Mouse (Mus musculus) forebrain, embryonic 11.5 days (tissue): Measurements from ENCODE around the gene Rasgef1c. TPM values are rescaled to one million over a fixed set of nuclear protein-coding genes. Genes with fewer than 3 reads are reported as not detected.

Source experiments
- ATAC-seq: fragments of 200-750 bp; cut with Nextera tagmentation; replicated peaks from 2 replicates; pipeline ENCODE4 v1.8.0; 2017; ENCODE audit warnings: moderate TSS enrichment; ENCODE audit not compliant: low FRiP score
- DNase-seq: peaks from one replicate; pipeline ENCODE4 v3.0.0-alpha.2; 2017; ENCODE audit warnings: low spot score
- H3K27ac ChIP-seq: fragments of 300-500 bp; sonication (generic); 2 replicates; pipeline ENCODE4 v1.5.1; 2014; ENCODE audit warnings: low read depth, low read length
- H3K27me3 ChIP-seq: fragments of 300-500 bp; sonication (generic); 2 replicates; pipeline ENCODE4 v1.6.1; 2014; ENCODE audit warnings: mild to moderate bottlenecking, low read length, mixed read lengths; ENCODE audit not compliant: control insufficient read depth, insufficient read depth
- H3K36me3 ChIP-seq: fragments of 300-500 bp; sonication (generic); 2 replicates; pipeline ENCODE4 v1.6.1; 2014; ENCODE audit warnings: mild to moderate bottlenecking, low read length, moderate library complexity, mixed read lengths; ENCODE audit not compliant: control insufficient read depth, insufficient read depth
- H3K4me1 ChIP-seq: fragments of 300-500 bp; sonication (generic); replicated peaks from 2 replicates; pipeline ENCODE4 v1.6.1; 2014; ENCODE audit warnings: low read length, mixed read lengths; ENCODE audit not compliant: control insufficient read depth, insufficient read depth
- H3K4me2 ChIP-seq: fragments of 300-500 bp; sonication (generic); 2 replicates; pipeline ENCODE4 v1.6.1; 2014; ENCODE audit warnings: low read depth, mild to moderate bottlenecking, low read length, moderate library complexity, mixed read lengths; ENCODE audit not compliant: severe bottlenecking
- H3K4me3 ChIP-seq: fragments of 300-500 bp; sonication (generic); 2 replicates; pipeline ENCODE4 v1.5.1; 2014; ENCODE audit warnings: low read depth, low read length
- H3K9ac ChIP-seq: fragments of 300-500 bp; sonication (generic); 2 replicates; pipeline ENCODE4 v1.6.1; 2014; ENCODE audit warnings: low read length
- H3K9me3 ChIP-seq: fragments of 300-500 bp; sonication (generic); 2 replicates; pipeline ENCODE4 v1.6.1; 2016; ENCODE audit warnings: low read length, mixed read lengths; ENCODE audit not compliant: control insufficient read depth
- WGBS: fragments of 180-500 bp; shearing (Covaris S2); extraction: QIAGEN DNeasy Blood & Tissue Kit; methylation state at CpG from one replicate; pipeline ENCODE4 v1.1.7; 2014; 5-methylcytosine and 5-hydroxymethylcytosine counted together
- polyA plus RNA-seq: library from polyadenylated mRNA; unstranded; fragments of >200 nt; fragmentation: Nextera tagmentation; extraction: Ambion mirVana; gene quantifications from 2 replicates; pipeline ENCODE4 v1.2.1, GENCODE M21; 2014

The Rasgef1c gene
- polyA plus RNA-seq, 1 experiment from 2014 or later, result 1.2 TPM

DNA sequence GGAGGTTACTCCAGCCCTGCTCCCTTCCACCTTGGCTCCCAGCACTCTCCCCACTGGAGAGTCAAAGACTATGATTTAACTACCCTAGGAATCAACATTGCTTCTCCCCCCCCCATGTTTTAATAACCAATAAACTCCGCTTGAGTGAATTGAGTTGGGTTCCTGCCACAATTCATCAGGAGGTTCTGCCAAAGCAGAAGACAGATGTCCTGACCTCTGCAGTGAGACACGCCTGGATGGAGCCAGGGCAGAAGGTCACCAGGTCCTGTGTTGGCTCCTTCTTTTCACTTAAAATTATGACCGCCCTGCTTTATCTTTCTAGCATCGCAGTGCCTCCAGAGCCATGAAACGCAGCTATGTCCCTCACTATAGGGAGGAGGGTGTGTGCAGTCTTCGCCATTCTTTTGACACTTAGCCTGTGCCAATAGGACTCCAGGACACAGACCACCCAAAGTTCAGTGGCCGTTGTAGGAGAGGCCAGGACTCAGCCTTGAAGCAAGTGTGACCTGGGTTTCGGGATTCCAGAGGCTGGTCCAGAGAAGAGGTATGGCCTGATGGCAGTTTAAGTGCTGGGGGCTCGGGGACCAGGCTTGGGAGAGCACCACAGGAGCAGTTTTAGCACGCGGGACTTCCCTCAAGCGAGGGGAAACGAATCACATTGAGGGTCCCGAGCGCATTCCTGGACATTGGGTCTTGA is 525 bp upstream of the Rasgef1c start:
- Histone ChIP-seq H3K4me2 (peak overlapping the region; percentile 97), H3K4me3 (peak overlapping the region; percentile 71), H3K4me1 (peaks cover 3% of the 10 kb centered on the region; the same call in 1 of the 2 replicates), H3K9me3 (no peaks in the 10 kb centered on the region; the same call in 1 of the 2 replicates), H3K9ac (no peak overlapping the region), H3K27me3 (peaks cover 15% of the 10 kb centered on the region), H3K36me3 (no peaks in the 10 kb centered on the region), H3K27ac (no peak overlapping the region)
- ATAC-seq (0 out of 2 replicates have a peak, but pooled peaks have one; percentile 13), DNase-seq (peak; percentile 59)
- 32% methylated on average over 15 of the region's 15 CpGs for WGBS

DNA sequence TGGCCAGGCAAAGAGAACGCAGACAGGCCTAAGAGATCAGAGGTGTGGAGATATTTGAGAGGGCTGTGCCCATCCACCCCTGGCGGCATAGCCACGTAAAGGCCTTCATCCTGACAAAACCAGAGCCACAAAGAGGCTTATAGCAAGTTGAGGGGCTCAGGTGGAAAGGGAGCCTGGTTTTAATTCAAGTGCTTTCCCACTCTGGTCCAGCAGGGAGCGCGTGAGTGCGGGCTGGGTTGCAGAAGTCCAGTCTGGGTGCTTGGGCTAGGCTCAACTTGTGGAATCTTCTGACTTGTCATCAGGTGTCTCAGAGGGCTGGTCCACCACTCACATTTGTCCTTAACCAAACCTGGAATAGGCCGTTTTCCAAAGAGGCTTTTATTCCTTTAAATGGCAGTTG is 1.7 kb downstream of the Rasgef1c start:
- DNase-seq, result peak; percentile 76
- WGBS, result 16% methylated on average over 7 of the region's 7 CpGs
- peaks cover 15% of the 10 kb centered on the region for H3K27me3 ChIP-seq

DNA sequence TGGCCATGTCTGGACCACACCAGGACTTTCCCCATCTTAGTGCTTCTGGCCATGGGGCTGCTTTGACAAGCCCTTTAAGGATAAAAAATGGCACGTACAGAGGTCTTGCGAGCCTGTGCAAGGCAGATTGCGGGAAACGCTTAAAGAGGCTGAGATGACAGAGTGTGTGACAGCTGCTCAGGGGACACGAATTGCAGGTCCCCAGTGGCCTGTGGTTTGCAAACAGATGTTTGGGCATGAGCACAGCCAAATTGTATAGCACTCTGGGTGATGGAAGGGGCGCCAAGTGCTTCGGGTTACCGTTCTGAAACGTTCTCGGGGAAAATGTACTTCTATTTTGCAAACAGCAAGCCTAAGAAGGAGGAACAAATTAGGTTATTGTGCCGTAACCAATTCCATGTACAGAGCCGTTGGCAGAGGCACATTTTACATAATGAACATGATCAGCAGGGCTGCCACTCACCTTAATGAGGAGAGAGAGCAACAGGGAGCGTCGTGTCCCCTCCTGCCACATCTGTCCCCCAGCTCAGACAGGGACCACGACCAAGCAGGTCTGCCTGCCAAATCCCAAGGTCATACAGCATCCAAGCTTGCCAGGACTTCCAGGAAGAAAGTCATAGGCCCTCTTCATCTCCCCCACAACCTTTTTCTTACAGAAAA is 17.0 kb downstream of the Rasgef1c start:
- H3K9ac ChIP-seq, result no peak overlapping the region
- H3K4me2 ChIP-seq, result no peak overlapping the region
- H3K36me3 ChIP-seq, result no peaks in the 10 kb centered on the region
- H3K27ac ChIP-seq, result no peak overlapping the region
- no peak for ATAC-seq
- no peaks in the 10 kb centered on the region for H3K27me3 ChIP-seq
- H3K9me3 ChIP-seq, result no peaks in the 10 kb centered on the region
- no peak for DNase-seq
- H3K4me3 ChIP-seq, result no peak overlapping the region
- WGBS, result 66% methylated on average over 15 of the region's 15 CpGs
- no peaks in the 10 kb centered on the region for H3K4me1 ChIP-seq

More for the DNA sequence above, 1.7 kb downstream of the Rasgef1c start:
- H3K9me3 ChIP-seq, result no peaks in the 10 kb centered on the region
- no peak overlapping the region for H3K4me3 ChIP-seq
- no peak overlapping the region for H3K4me2 ChIP-seq
- no peak for ATAC-seq
- no peak overlapping the region for H3K27ac ChIP-seq
- no peaks in the 10 kb centered on the region for H3K36me3 ChIP-seq
- no peak overlapping the region for H3K9ac ChIP-seq
- H3K4me1 ChIP-seq, result peaks cover 3% of the 10 kb centered on the region; the same call in 1 of the 2 replicates

DNA sequence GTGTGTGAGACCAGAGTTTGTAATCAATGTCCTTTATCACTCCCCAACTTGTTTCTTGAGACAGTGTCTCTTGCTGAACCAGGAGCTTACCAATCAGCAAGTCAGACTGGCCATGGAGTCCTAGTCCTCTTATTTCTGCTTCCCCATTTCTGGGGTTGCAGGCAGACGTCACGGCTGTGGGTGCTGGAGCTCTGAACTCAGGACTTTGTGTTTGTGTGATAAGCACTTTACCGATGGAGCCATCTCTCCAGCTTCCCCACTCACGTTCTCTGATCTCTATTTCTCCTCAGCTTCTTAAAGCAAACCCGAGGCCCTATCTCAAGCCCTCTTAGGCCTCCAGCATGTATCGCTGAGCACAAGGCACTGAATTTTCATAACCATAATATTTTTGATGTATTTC is 17.7 kb downstream of the Rasgef1c start:
- no peaks in the 10 kb centered on the region for H3K4me1 ChIP-seq
- ATAC-seq (no peak), DNase-seq (no peak)
- WGBS, result 91% methylated on average over 6 of the region's 6 CpGs
- no peak overlapping the region for H3K4me3 ChIP-seq
- H3K9me3 ChIP-seq, result no peaks in the 10 kb centered on the region
- no peak overlapping the region for H3K27ac ChIP-seq
- H3K4me2 ChIP-seq, result no peak overlapping the region
- no peaks in the 10 kb centered on the region for H3K36me3 ChIP-seq
- H3K27me3 ChIP-seq, result no peaks in the 10 kb centered on the region
- H3K9ac ChIP-seq, result no peak overlapping the region

DNA sequence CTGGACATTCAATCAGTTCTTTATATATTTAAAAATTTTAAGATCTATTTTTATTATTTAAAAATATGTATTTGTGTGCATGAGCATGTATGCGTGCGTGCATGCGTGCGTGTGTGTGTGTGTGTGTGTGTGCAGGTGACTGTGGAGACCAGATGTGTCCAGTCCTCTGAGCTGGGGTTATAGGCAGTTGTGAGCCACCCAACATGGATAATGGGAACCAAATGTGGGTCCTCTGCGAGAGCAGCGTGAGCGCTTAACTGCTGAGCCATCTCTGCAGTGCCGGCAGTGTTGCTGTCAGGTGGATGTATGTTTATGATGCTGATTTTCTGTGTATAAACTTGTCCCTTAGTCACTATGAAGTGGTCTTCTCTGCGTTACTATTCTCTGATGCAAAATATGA is 21.9 kb downstream of the Rasgef1c start:
- Histone ChIP-seq H3K4me1 (peaks cover 2% of the 10 kb centered on the region; the same call in 1 of the 2 replicates), H3K36me3 (no peaks in the 10 kb centered on the region), H3K4me3 (no peak overlapping the region), H3K27me3 (no peaks in the 10 kb centered on the region; the same call in 1 of the 2 replicates), H3K9ac (no peak overlapping the region), H3K4me2 (no peak overlapping the region), H3K27ac (no peak overlapping the region), H3K9me3 (no peaks in the 10 kb centered on the region)
- WGBS, result 87% methylated on average over 9 of the region's 9 CpGs
- DNase-seq (no peak), ATAC-seq (no peak)

DNA sequence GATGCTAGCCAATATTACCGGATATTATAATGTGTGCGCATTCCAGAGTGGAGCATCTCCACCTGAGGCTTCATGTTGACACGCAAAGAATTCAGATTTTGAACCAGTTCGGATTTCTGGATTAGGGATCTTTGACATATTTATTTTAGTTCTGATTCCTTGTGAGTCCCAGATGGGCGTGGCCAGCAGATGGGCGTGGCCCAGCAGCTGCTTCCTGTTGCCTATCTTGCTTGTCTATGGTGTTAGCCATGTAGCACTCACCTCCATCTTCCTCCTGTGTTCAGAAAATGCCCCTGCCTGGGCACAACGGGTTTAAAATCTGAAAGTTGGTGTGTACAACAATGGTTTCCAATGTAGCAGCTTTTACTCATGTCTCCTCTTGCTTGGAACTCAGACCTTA is 24.5 kb downstream of the Rasgef1c start:
- Histone ChIP-seq H3K4me2 (no peak overlapping the region), H3K4me1 (peaks cover 2% of the 10 kb centered on the region; the same call in 1 of the 2 replicates), H3K4me3 (no peak overlapping the region), H3K36me3 (no peaks in the 10 kb centered on the region), H3K9ac (no peak overlapping the region), H3K27ac (no peak overlapping the region), H3K27me3 (no peaks in the 10 kb centered on the region; the same call in 1 of the 2 replicates), H3K9me3 (no peaks in the 10 kb centered on the region)
- WGBS, result 82% methylated on average over 7 of the region's 7 CpGs
- DNase-seq (no peak), ATAC-seq (no peak)

DNA sequence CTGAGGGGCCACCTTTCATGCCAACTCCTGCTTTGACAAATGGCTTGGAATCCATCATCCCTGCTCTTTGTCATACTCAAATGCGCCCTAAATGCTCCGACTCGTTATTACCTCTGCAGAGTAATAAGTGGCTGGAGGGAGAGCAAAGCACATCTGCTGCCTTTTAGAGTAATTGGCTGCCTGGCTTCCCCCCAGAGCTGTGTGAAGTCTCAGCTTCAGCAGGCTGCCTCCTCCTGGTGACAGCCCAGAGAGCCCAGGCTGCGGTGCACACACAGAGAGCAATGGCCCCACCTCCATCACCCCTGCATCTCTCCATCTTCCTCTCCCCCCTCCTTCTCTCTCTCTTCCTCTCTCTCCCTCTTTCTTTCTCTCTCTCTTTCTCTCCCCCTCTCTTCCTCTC is 25.5 kb downstream of the Rasgef1c start:
- H3K9me3 ChIP-seq, result no peaks in the 10 kb centered on the region
- no peak overlapping the region for H3K4me3 ChIP-seq
- no peaks in the 10 kb centered on the region for H3K36me3 ChIP-seq
- ATAC-seq (peak; percentile 60), DNase-seq (no peak)
- no peak overlapping the region for H3K9ac ChIP-seq
- H3K27ac ChIP-seq, result 0 out of 2 replicates have a peak overlapping the region, but pooled peaks have one; percentile 59
- no peaks in the 10 kb centered on the region; the same call in 1 of the 2 replicates for H3K27me3 ChIP-seq
- WGBS, result 38% methylated on average over 4 of the region's 4 CpGs
- H3K4me1 ChIP-seq, result peaks cover 2% of the 10 kb centered on the region; the same call in 1 of the 2 replicates
- H3K4me2 ChIP-seq, result no peak overlapping the region

DNA sequence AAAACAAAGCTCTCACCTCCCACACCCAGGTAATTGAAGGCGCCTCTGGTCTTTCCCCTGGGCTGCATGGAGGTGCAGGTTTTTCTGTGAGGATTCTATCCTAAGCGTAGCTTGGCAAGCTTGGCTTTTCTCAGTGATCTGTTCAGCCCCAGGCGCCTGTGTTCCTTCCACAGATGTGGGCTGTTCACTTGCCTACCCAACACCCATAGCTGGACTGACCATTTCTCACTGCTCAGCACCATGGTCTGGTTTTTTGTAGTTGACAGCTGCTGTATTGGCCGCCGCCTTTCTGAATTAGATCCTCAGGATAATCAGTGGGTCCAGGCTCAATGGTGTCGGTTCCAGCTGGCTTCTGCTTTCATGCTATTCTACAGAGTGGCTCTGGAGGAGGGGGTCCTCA is 26.0 kb downstream of the Rasgef1c start:
- no peaks in the 10 kb centered on the region for H3K36me3 ChIP-seq
- H3K4me2 ChIP-seq, result no peak overlapping the region
- 68% methylated on average over 6 of the region's 6 CpGs for WGBS
- no peak overlapping the region for H3K4me3 ChIP-seq
- H3K9me3 ChIP-seq, result no peaks in the 10 kb centered on the region
- no peak for DNase-seq
- no peak overlapping the region for H3K9ac ChIP-seq
- H3K27ac ChIP-seq, result no peak overlapping the region
- no peaks in the 10 kb centered on the region; the same call in 1 of the 2 replicates for H3K27me3 ChIP-seq
- H3K4me1 ChIP-seq, result peaks cover 2% of the 10 kb centered on the region; the same call in 1 of the 2 replicates
- ATAC-seq, result no peak
